Mouse (Mus musculus): ENCODE data around the gene Olfr494. TPM values are rescaled to one million over a fixed set of nuclear protein-coding genes. Genes with fewer than 3 reads are reported as not detected.

The Olfr494 gene
- total RNA-seq (2014; rRNA removed; ENCODE audit: low replicate concordance) (not detected in 2 replicates), polyA plus RNA-seq (2015; fragmentation: Nextera tagmentation; extraction: Ambion mirVana) (not detected in 2 replicates)

GRCm38 (mm10) chr7:108365035-108365434 lies at the start of gene Olfr494:
TSS of gene Olfr494 (plus strand) at chr7:108365335.
- ATAC-seq (ENCODE audit: insufficient read depth, low read depth) (no peak), DNase-seq (ENCODE audit: low spot score) (no peak)
- TF ChIP-seq CTCF (IDR thresholded peaks at IDR 0.05; ENCODE audit: low read depth), result no peak
- TF ChIP-seq EP300 (IDR thresholded peaks at IDR 0.05; ENCODE audit: low read depth), result no peak
- Histone ChIP-seq H3K9ac (replicated peaks; ENCODE audit: low read depth, low read length) (no peak within 1 kb of the TSS), H3K9me3 (replicated peaks; ENCODE audit: control insufficient read depth, low read length) (no peaks in the 10 kb centered on the region), H3K4me1 (ENCODE audit: control insufficient read depth, insufficient read depth) (no peaks in the 10 kb centered on the region), H3K4me3 (ENCODE audit: low read depth, low read length) (no peak within 1 kb of the TSS), H3K4me2 (ENCODE audit: low read depth, low read length) (no peak within 1 kb of the TSS), H3K27me3 (ENCODE audit: control insufficient read depth, insufficient read depth, low read length) (no peaks in the 10 kb centered on the region), H3K36me3 (replicated peaks; ENCODE audit: control insufficient read depth, insufficient read depth, low read length) (no peaks in the 10 kb centered on the region), H3K27ac (ENCODE audit: low read depth) (no peak within 1 kb of the TSS)
- 55% methylated on average over 3 of the region's 3 CpGs for WGBS

GRCm38 (mm10) chr7:108323574-108323973 lies 41.6 kb upstream of the Olfr494 start, which contains the start of gene Olfr492:
TSS of gene Olfr492 (minus strand) at chr7:108323674.
- TF ChIP-seq CTCF (IDR thresholded peaks at IDR 0.05; ENCODE audit: low read depth) (no peak), EP300 (IDR thresholded peaks at IDR 0.05; ENCODE audit: low read depth) (no peak)
- H3K9me3 ChIP-seq (replicated peaks; ENCODE audit: control insufficient read depth, low read length), result no peaks in the 10 kb centered on the region
- DNase-seq (ENCODE audit: low spot score) (no peak), ATAC-seq (ENCODE audit: insufficient read depth, low read depth) (no peak)
- H3K27me3 ChIP-seq (ENCODE audit: control insufficient read depth, insufficient read depth, low read length), result no peaks in the 10 kb centered on the region
- WGBS, result 58% methylated on average over 2 of the region's 2 CpGs
- no peaks in the 10 kb centered on the region for H3K36me3 ChIP-seq (replicated peaks; ENCODE audit: control insufficient read depth, insufficient read depth, low read length)
- no peak within 1 kb of the TSS for H3K27ac ChIP-seq (ENCODE audit: low read depth)
- no peak within 1 kb of the TSS for H3K9ac ChIP-seq (replicated peaks; ENCODE audit: low read depth, low read length)
- H3K4me3 ChIP-seq (ENCODE audit: low read depth, low read length), result no peak within 1 kb of the TSS
- no peaks in the 10 kb centered on the region for H3K4me1 ChIP-seq (ENCODE audit: control insufficient read depth, insufficient read depth)
- H3K4me2 ChIP-seq (ENCODE audit: low read depth, low read length), result no peak within 1 kb of the TSS

GRCm38 (mm10) chr7:108346879-108347278 lies 18.3 kb upstream of the Olfr494 start, which contains the start of gene Olfr493:
TSS of gene Olfr493 (minus strand) at chr7:108346979.
- Histone ChIP-seq H3K27ac (ENCODE audit: low read depth) (no peak within 1 kb of the TSS), H3K27me3 (ENCODE audit: control insufficient read depth, insufficient read depth, low read length) (no peaks in the 10 kb centered on the region), H3K4me1 (ENCODE audit: control insufficient read depth, insufficient read depth) (no peaks in the 10 kb centered on the region), H3K4me2 (ENCODE audit: low read depth, low read length) (no peak within 1 kb of the TSS), H3K4me3 (ENCODE audit: low read depth, low read length) (no peak within 1 kb of the TSS), H3K9ac (replicated peaks; ENCODE audit: low read depth, low read length) (no peak within 1 kb of the TSS), H3K9me3 (replicated peaks; ENCODE audit: control insufficient read depth, low read length) (0 out of 2 replicates have a peak, but pooled peaks cover 4% of the 10 kb centered on the region), H3K36me3 (replicated peaks; ENCODE audit: control insufficient read depth, insufficient read depth, low read length) (no peaks in the 10 kb centered on the region)
- DNase-seq (ENCODE audit: low spot score), result no peak
- no peak for TF ChIP-seq EP300 (IDR thresholded peaks at IDR 0.05; ENCODE audit: low read depth)
- TF ChIP-seq CTCF (IDR thresholded peaks at IDR 0.05; ENCODE audit: low read depth), result no peak
- 31% methylated on average over 1 of the region's 1 CpGs for WGBS
- ATAC-seq (ENCODE audit: insufficient read depth, low read depth), result no peak

GRCm38 (mm10) chr7:108392867-108393266 lies 27.7 kb downstream of the Olfr494 start, which contains the start of gene Olfr495:
TSS of gene Olfr495 (plus strand) at chr7:108393167.
- Histone ChIP-seq H3K9me3 (replicated peaks; ENCODE audit: control insufficient read depth, low read length) (no peaks in the 10 kb centered on the region), H3K27me3 (ENCODE audit: control insufficient read depth, insufficient read depth, low read length) (no peaks in the 10 kb centered on the region), H3K4me3 (ENCODE audit: low read depth, low read length) (no peak within 1 kb of the TSS), H3K4me1 (ENCODE audit: control insufficient read depth, insufficient read depth) (no peaks in the 10 kb centered on the region), H3K9ac (replicated peaks; ENCODE audit: low read depth, low read length) (no peak within 1 kb of the TSS), H3K27ac (ENCODE audit: low read depth) (no peak within 1 kb of the TSS), H3K4me2 (ENCODE audit: low read depth, low read length) (no peak within 1 kb of the TSS), H3K36me3 (replicated peaks; ENCODE audit: control insufficient read depth, insufficient read depth, low read length) (no peaks in the 10 kb centered on the region)
- 41% methylated on average over 1 of the region's 1 CpGs for WGBS
- ATAC-seq (ENCODE audit: insufficient read depth, low read depth) (no peak), DNase-seq (ENCODE audit: low spot score) (no peak)
- TF ChIP-seq CTCF (IDR thresholded peaks at IDR 0.05; ENCODE audit: low read depth) (no peak), EP300 (IDR thresholded peaks at IDR 0.05; ENCODE audit: low read depth) (no peak)

Other genes starting within 250 kb of the Olfr494 start
- gene Olfr484, start 237.9 kb upstream of the Olfr494 start, total RNA-seq (2014; rRNA removed; ENCODE audit: low replicate concordance), result not detected in 2 replicates
- gene Olfr484, start 237.9 kb upstream of the Olfr494 start, polyA plus RNA-seq (2015; fragmentation: Nextera tagmentation; extraction: Ambion mirVana), result not detected in 2 replicates
- gene Olfr485, start 205.5 kb upstream of the Olfr494 start, total RNA-seq (2014; rRNA removed; ENCODE audit: low replicate concordance), result not detected in 2 replicates
- not detected in 2 replicates for gene Olfr485, start 205.5 kb upstream of the Olfr494 start, polyA plus RNA-seq (2015; fragmentation: Nextera tagmentation; extraction: Ambion mirVana)
- not detected in 2 replicates for gene Olfr486, start 192.6 kb upstream of the Olfr494 start, total RNA-seq (2014; rRNA removed; ENCODE audit: low replicate concordance)
- gene Olfr486, start 192.6 kb upstream of the Olfr494 start, polyA plus RNA-seq (2015; fragmentation: Nextera tagmentation; extraction: Ambion mirVana), result not detected in 2 replicates
- gene Olfr487, start 150.7 kb upstream of the Olfr494 start, total RNA-seq (2014; rRNA removed; ENCODE audit: low replicate concordance), result not detected in 2 replicates
- gene Olfr487, start 150.7 kb upstream of the Olfr494 start, polyA plus RNA-seq (2015; fragmentation: Nextera tagmentation; extraction: Ambion mirVana), result not detected in 2 replicates
- gene Olfr488, start 107.0 kb upstream of the Olfr494 start, total RNA-seq (2014; rRNA removed; ENCODE audit: low replicate concordance), result not detected in 2 replicates
- not detected in 2 replicates for gene Olfr488, start 107.0 kb upstream of the Olfr494 start, polyA plus RNA-seq (2015; fragmentation: Nextera tagmentation; extraction: Ambion mirVana)
- gene Olfr490, start 76.4 kb upstream of the Olfr494 start, total RNA-seq (2014; rRNA removed; ENCODE audit: low replicate concordance), result not detected in 2 replicates
- gene Olfr490, start 76.4 kb upstream of the Olfr494 start, polyA plus RNA-seq (2015; fragmentation: Nextera tagmentation; extraction: Ambion mirVana), result not detected in 2 replicates
- gene Olfr491, start 51.9 kb upstream of the Olfr494 start, total RNA-seq (2014; rRNA removed; ENCODE audit: low replicate concordance), result not detected in 2 replicates
- not detected in 2 replicates for gene Olfr491, start 51.9 kb upstream of the Olfr494 start, polyA plus RNA-seq (2015; fragmentation: Nextera tagmentation; extraction: Ambion mirVana)
- not detected in 2 replicates for gene Olfr492, start 41.7 kb upstream of the Olfr494 start, total RNA-seq (2014; rRNA removed; ENCODE audit: low replicate concordance)
- gene Olfr492, start 41.7 kb upstream of the Olfr494 start, polyA plus RNA-seq (2015; fragmentation: Nextera tagmentation; extraction: Ambion mirVana), result not detected in 2 replicates
- gene Olfr493, start 18.4 kb upstream of the Olfr494 start, total RNA-seq (2014; rRNA removed; ENCODE audit: low replicate concordance), result not detected in 2 replicates
- gene Olfr493, start 18.4 kb upstream of the Olfr494 start, polyA plus RNA-seq (2015; fragmentation: Nextera tagmentation; extraction: Ambion mirVana), result not detected in 2 replicates
- gene Olfr495, start 27.8 kb downstream of the Olfr494 start, total RNA-seq (2014; rRNA removed; ENCODE audit: low replicate concordance), result not detected in 2 replicates
- gene Olfr495, start 27.8 kb downstream of the Olfr494 start, polyA plus RNA-seq (2015; fragmentation: Nextera tagmentation; extraction: Ambion mirVana), result not detected in 2 replicates
- not detected in 2 replicates for gene Olfr497, start 55.1 kb downstream of the Olfr494 start, total RNA-seq (2014; rRNA removed; ENCODE audit: low replicate concordance)
- not detected in 2 replicates for gene Olfr497, start 55.1 kb downstream of the Olfr494 start, polyA plus RNA-seq (2015; fragmentation: Nextera tagmentation; extraction: Ambion mirVana)
- not detected in 2 replicates for gene Olfr498, start 100.0 kb downstream of the Olfr494 start, total RNA-seq (2014; rRNA removed; ENCODE audit: low replicate concordance)
- not detected in 2 replicates for gene Olfr498, start 100.0 kb downstream of the Olfr494 start, polyA plus RNA-seq (2015; fragmentation: Nextera tagmentation; extraction: Ambion mirVana)
- not detected in 2 replicates for gene Olfr502, start 159.7 kb downstream of the Olfr494 start, total RNA-seq (2014; rRNA removed; ENCODE audit: low replicate concordance)
- not detected in 2 replicates for gene Olfr502, start 159.7 kb downstream of the Olfr494 start, polyA plus RNA-seq (2015; fragmentation: Nextera tagmentation; extraction: Ambion mirVana)
- not detected in 2 replicates for gene Olfr503, start 179.2 kb downstream of the Olfr494 start, total RNA-seq (2014; rRNA removed; ENCODE audit: low replicate concordance)
- not detected in 2 replicates for gene Olfr503, start 179.2 kb downstream of the Olfr494 start, polyA plus RNA-seq (2015; fragmentation: Nextera tagmentation; extraction: Ambion mirVana)
- not detected in 2 replicates for gene Olfr504, start 200.5 kb downstream of the Olfr494 start, total RNA-seq (2014; rRNA removed; ENCODE audit: low replicate concordance)
- gene Olfr504, start 200.5 kb downstream of the Olfr494 start, polyA plus RNA-seq (2015; fragmentation: Nextera tagmentation; extraction: Ambion mirVana), result not detected in 2 replicates
- not detected in 2 replicates for gene Olfr506, start 245.5 kb downstream of the Olfr494 start, total RNA-seq (2014; rRNA removed; ENCODE audit: low replicate concordance)
- not detected in 2 replicates for gene Olfr506, start 245.5 kb downstream of the Olfr494 start, polyA plus RNA-seq (2015; fragmentation: Nextera tagmentation; extraction: Ambion mirVana)

Data from heart, postnatal 0 days (tissue).